Mouse (Mus musculus): ENCODE results near the gene Atp2b4. TPM values are rescaled to one million over a fixed set of nuclear protein-coding genes. Genes with fewer than 3 reads are reported as not detected.

The Atp2b4 gene
- total RNA-seq, 2 experiments from 2014 or later, result 245 to 247 TPM

GRCm38 (mm10) chr1:133660466-133661202, 140.2 kb downstream of the Atp2b4 start, which contains the start of gene Zbed6:
TSS of gene Zbed6 (minus strand) at chr1:133660885.
- no peak for TF ChIP-seq CTCF (IDR thresholded peaks at IDR 0.05)
- DNase-seq (ENCODE audit: extremely low spot score in 1 of 2, low spot score in 2 of 2), result peak; percentile 49 to 61
- Histone ChIP-seq H3K4me3 (peak within 1 kb of the TSS; percentile 77), H3K27ac (peak within 1 kb of the TSS; percentile 96)
- intact Hi-C loops (cut with DNase I), result loop anchor here (5.0 kb wide), 1 partner anchor 387 kb away; no protein-coding TSS in a partner anchor

GRCm38 (mm10) chr1:133658878-133659277, 142.0 kb downstream of the Atp2b4 start:
- intact Hi-C loops (cut with DNase I), result no loop called here
- no peak for TF ChIP-seq CTCF (IDR thresholded peaks at IDR 0.05)
- Histone ChIP-seq H3K27ac (no peak overlapping the region), H3K4me3 (no peak overlapping the region)
- DNase-seq (ENCODE audit: extremely low spot score in 1 of 2, low spot score in 2 of 2), result no peak

- no peak for TF ChIP-seq CTCF (IDR thresholded peaks at IDR 0.05)
- Histone ChIP-seq H3K4me3 (no peak overlapping the region), H3K27ac (no peak overlapping the region)
- intact Hi-C loops (cut with DNase I), result no loop called here
- DNase-seq (ENCODE audit: extremely low spot score in 1 of 2, low spot score in 2 of 2), result no peak
These were observed 144.0 kb downstream of the Atp2b4 start for GRCm38 (mm10) chr1:133656811-133657210.

- Histone ChIP-seq H3K27ac (no peak overlapping the region), H3K4me3 (no peak overlapping the region)
- intact Hi-C loops (cut with DNase I), result no loop called here
- no peak for TF ChIP-seq CTCF (IDR thresholded peaks at IDR 0.05)
- no peak for DNase-seq (ENCODE audit: extremely low spot score in 1 of 2, low spot score in 2 of 2)
These were observed 147.8 kb downstream of the Atp2b4 start for GRCm38 (mm10) chr1:133653033-133653432.

- DNase-seq (ENCODE audit: extremely low spot score in 1 of 2, low spot score in 2 of 2), result no peak
- Histone ChIP-seq H3K27ac (no peak overlapping the region), H3K4me3 (no peak overlapping the region)
- no peak for TF ChIP-seq CTCF (IDR thresholded peaks at IDR 0.05)
- intact Hi-C loops (cut with DNase I), result no loop called here
These were observed 150.4 kb downstream of the Atp2b4 start for GRCm38 (mm10) chr1:133650288-133651055.

Small RNA genes within 50 kb of the gene (microRNA-seq; reads per million reads assigned to microRNA genes)
- 0.48 to 0.97 reads per million in 2 experiments for gene Mir6903

Other genes starting within 250 kb of the Atp2b4 start
- gene Snrpe, start 190.8 kb downstream of the Atp2b4 start, total RNA-seq (2021), result 10 to 100 TPM; 58.3 to 70.2 TPM
- 1 to 10 TPM; 6.3 to 7.1 TPM for gene Zbed6, start 140.2 kb downstream of the Atp2b4 start, total RNA-seq (2021)
- gene Gm38394, start 139.7 kb downstream of the Atp2b4 start, total RNA-seq (2021), result 10 to 100 TPM; 30.9 to 33.7 TPM
- gene Lax1, start 110.9 kb downstream of the Atp2b4 start, total RNA-seq (2021), result under 1 TPM in 1 of 2 experiments, not detected in 1; 0.65 TPM
- 1 to 10 TPM in 1 of 2 experiments, under 1 TPM in 1; 0.81 to 1.2 TPM for gene Optc, start 107.0 kb upstream of the Atp2b4 start, total RNA-seq (2021)
- gene Prelp, start 120.4 kb upstream of the Atp2b4 start, total RNA-seq (2021), result 10 to 100 TPM; 10.8 to 11.6 TPM
- 10 to 100 TPM; 15.8 to 23.8 TPM for gene Fmod, start 236.2 kb upstream of the Atp2b4 start, total RNA-seq (2021)